Mouse (Mus musculus) bone marrow, adult 2 months (tissue): ENCODE results near the gene Dcaf11.

Experiments used
- CTCF ChIP-seq: fragments of 200-500 bp; IDR thresholded peaks from 2 replicates; pipeline ENCODE4 v1.5.1; 2011; ENCODE audit warnings: low read length, control low read depth; ENCODE audit not compliant: control insufficient read depth, insufficient read depth
- POLR2A ChIP-seq: fragments of 200-500 bp; IDR thresholded peaks from 2 replicates; pipeline ENCODE4 v1.6.1; 2011; ENCODE audit warnings: low read depth, mild to moderate bottlenecking, control low read depth, low read length, borderline replicate concordance; ENCODE audit not compliant: control insufficient read depth

DNA sequence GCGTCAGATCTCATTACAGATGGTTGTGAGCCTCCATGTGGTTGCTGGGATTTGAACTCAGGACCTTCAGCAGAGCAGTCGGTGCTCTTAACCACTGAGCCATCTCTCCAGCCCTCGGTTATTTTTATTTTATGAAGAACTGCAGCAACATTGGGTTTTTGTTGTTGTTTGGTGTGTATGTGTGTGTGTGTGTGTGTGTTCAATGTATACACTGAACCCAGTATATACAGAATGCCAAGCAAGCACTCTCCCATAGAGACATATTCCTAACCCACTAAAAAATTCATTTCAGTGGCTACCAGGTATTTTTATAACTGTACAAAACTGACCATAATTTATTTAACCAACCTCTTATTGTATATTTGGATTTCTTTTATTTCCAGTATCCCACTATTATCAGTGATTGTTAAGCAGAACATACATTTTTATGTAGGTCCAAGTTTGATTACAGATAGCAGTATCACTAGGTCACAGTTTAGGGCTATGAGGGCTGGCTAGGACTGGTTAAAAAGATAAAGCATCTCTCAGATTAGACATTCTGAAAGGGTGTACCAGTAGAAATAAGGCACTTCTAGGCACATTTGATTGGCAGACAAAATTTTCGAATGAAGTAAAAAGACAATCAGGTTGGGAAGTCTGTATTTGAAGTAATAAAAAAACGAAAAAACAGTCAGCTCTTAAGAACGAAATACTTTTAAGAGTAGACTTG, 912 bp upstream of the Dcaf11 start:
- TF ChIP-seq POLR2A (no peak), CTCF (no peak)
